Mouse (Mus musculus) brain, embryonic 18.5 days (tissue): ENCODE results near the gene Myo1c.

Source experiments
- DNase-seq: peaks from one replicate; pipeline ENCODE4 v3.0.0-alpha.2; 2012; ENCODE audit warnings: low read depth, low spot score

Myo1c gene

GRCm38 (mm10) chr11:75713949-75714348, 63.6 kb downstream of the Myo1c start:
- DNase-seq = no peak

DNA sequence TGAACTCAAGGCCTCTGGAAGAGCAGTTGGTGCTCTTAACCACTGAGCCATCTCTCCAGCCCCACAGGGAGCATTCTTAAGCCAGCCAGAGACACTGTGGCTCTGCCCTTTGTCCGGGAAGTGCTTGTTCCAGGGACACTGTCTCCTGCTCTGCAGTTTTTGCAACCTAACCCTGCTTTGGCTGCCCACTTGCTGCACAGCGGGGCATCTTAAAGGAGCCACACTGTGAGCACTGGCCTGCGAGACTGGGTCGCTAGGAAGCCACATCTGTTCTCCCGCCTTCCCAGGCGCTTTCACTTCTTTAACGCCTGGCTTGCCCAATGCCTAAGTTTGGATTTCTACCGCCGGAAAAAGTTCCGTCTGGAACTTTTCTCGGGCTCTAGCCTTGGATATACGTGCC, 65.3 kb downstream of the Myo1c start:
- no peak for DNase-seq

GRCm38 (mm10) chr11:75716661-75717325, 66.5 kb downstream of the Myo1c start:
- DNase-seq = no peak

DNA sequence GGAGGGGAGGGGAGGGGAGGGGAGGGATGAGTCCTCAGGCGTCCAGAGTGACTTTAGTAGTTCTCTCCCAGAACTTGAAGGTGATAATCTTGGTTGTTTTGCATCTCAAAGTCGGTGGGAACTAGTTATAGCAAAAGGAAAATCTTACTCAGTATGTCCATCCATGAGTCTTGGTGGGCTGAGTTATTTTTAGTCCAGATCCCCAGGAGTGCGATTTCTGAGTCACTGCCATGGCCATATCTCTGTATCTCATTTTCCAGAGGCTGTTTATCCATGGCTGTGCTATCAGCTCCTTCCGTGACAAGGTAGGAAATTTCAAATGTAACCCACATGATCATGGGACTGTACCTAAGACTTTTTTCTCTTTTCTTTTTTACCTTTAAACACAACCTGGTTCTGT, 72.0 kb downstream of the Myo1c start:
- no peak for DNase-seq
